Comparison of ENCODE assay signal across 8 mouse cellular contexts in the genomic region with DNA sequence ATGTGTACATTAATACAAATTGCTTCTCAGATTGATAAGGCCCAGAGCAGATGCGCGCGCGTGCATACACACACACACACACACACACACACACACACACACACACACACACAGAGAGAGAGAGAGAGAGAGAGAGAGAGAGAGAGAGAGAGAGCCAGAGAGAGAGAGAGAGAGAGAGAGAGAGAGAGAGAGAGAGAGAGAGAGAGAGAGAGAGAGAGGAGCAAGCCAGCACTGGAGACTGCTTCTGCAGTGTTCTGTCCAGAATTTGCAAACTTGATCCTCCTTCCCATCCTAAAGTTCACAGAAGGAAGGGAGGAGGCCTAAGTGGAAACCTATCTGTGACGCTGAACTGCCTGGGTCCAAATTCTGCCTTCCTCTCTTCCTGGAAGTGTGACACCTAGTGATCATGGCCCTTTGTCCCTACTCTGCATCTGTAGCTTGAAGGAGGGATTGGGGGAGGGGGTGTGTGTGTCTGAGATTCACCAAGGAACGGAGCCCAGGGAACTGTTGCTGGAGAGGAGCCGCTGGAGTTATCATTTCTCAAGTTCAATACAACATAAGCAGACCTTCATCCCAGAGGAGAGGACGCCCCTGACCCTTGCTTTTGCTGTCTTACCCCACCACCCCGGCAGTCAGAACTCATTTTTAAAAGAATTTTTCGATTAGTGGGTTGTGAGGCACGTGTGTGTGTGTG. TPM values are rescaled to one million over a fixed set of nuclear protein-coding genes. Genes with fewer than 3 reads are reported as not detected.
DNase-seq lines count a peak whose midpoint lies in the region; ATAC-seq and TF ChIP-seq lines count a peak whose summit lies in the region.

No protein-coding gene starts in this region.

- H3K9ac ChIP-seq in liver, adult 2 months (ENCODE audit: low read depth, low read length) = no peak overlapping the region
- H3K9ac ChIP-seq in hindbrain, embryonic 15.5 days = peak overlapping the region; percentile 80; the same call in 1 of the 2 replicates
- H3K9ac ChIP-seq in midbrain, postnatal 0 days (replicated peaks; ENCODE audit: low read length, poor library complexity, severe bottlenecking) = peak overlapping the region; percentile 75

- no peak for DNase-seq in liver, adult 2 months (ENCODE audit: extremely low read depth, low read depth, low spot score)
- no peak for DNase-seq in liver
- peak; percentile 68 for DNase-seq in midbrain, postnatal 0 days (ENCODE audit: low spot score)
- DNase-seq in natural killer cell, adult 2 months (ENCODE audit: low spot score in 2 of 2) = no peak
- DNase-seq in right cerebral cortex, postnatal 25 days = no peak
- DNase-seq in kidney, postnatal 25 days = no peak

- H3K79me2 ChIP-seq in liver, adult 2 months (ENCODE audit: control insufficient read depth, insufficient read depth, low read length) = no peaks in the 10 kb centered on the region

- peak overlapping the region; percentile 86 for H3K4me2 ChIP-seq in hindbrain, embryonic 15.5 days
- peak overlapping the region; percentile 87 for H3K4me2 ChIP-seq in midbrain, postnatal 0 days (ENCODE audit: low read depth, low read length, poor library complexity, severe bottlenecking)

- TF ChIP-seq CTCF in liver, adult 2 months (IDR thresholded peaks at IDR 0.05; ENCODE audit: low read depth, low read length) = no peak
- peak; percentile 49 for TF ChIP-seq CTCF in midbrain, postnatal 0 days (IDR thresholded peaks at IDR 0.05)

- ATAC-seq in hindbrain, embryonic 15.5 days (ENCODE audit: low FRiP score, low read depth) = peak; percentile 47
- peak; percentile 42 for ATAC-seq in midbrain, postnatal 0 days (ENCODE audit: low FRiP score)

- H3K9me3 ChIP-seq in hindbrain, embryonic 15.5 days = no peaks in the 10 kb centered on the region
- H3K9me3 ChIP-seq in midbrain, postnatal 0 days (ENCODE audit: low read length) = no peaks in the 10 kb centered on the region

- no peak for TF ChIP-seq POLR2A in liver, adult 2 months (IDR thresholded peaks at IDR 0.05; ENCODE audit: extremely low read depth, insufficient read depth, low read length)

- 47% methylated on average over 11 of the region's 11 CpGs for WGBS in liver, adult 2 months
- 27% methylated on average over 11 of the region's 11 CpGs for WGBS in hindbrain, embryonic 15.5 days
- WGBS in midbrain, postnatal 0 days = 33% methylated on average over 9 of the region's 11 CpGs

- H3K4me3 ChIP-seq in liver, adult 2 months (ENCODE audit: insufficient read depth, low read depth, low read length) = peak overlapping the region; percentile 73; the same call in 1 of the 2 replicates
- peak overlapping the region; percentile 16; the same call in 1 of the 2 replicates for H3K4me3 ChIP-seq in brown adipose tissue, adult 24 weeks (ENCODE audit: insufficient read depth, low read depth, low read length)
- H3K4me3 ChIP-seq in hindbrain, embryonic 15.5 days = peak overlapping the region; percentile 76
- H3K4me3 ChIP-seq in midbrain, postnatal 0 days (ENCODE audit: low read depth, low read length) = peak overlapping the region; percentile 70

- H3K4me1 ChIP-seq in liver, adult 2 months (ENCODE audit: control insufficient read depth, insufficient read depth, low read length) = peaks cover 2% of the 10 kb centered on the region; the same call in 1 of the 2 replicates
- peaks cover 3% of the 10 kb centered on the region; the same call in 1 of the 2 replicates for H3K4me1 ChIP-seq in brown adipose tissue, adult 24 weeks (ENCODE audit: control insufficient read depth, insufficient read depth, insufficient read length, low read length)
- peaks cover 25% of the 10 kb centered on the region for H3K4me1 ChIP-seq in hindbrain, embryonic 15.5 days (replicated peaks)
- H3K4me1 ChIP-seq in midbrain, postnatal 0 days (ENCODE audit: insufficient read depth, low read length) = peaks cover 9% of the 10 kb centered on the region

- H3K27me3 ChIP-seq in liver, adult 2 months (ENCODE audit: control insufficient read depth, insufficient read depth, low read length) = no peaks in the 10 kb centered on the region
- no peaks in the 10 kb centered on the region for H3K27me3 ChIP-seq in hindbrain, embryonic 15.5 days
- no peaks in the 10 kb centered on the region for H3K27me3 ChIP-seq in midbrain, postnatal 0 days (ENCODE audit: insufficient read depth, low read length)

- no peak overlapping the region for H3K27ac ChIP-seq in liver, adult 2 months (replicated peaks; ENCODE audit: insufficient read depth, low read depth, low read length)
- H3K27ac ChIP-seq in brown adipose tissue, adult 24 weeks (replicated peaks; ENCODE audit: low read depth, low read length) = no peak overlapping the region
- H3K27ac ChIP-seq in hindbrain, embryonic 15.5 days (replicated peaks) = peak overlapping the region; percentile 92
- peak overlapping the region; percentile 89 for H3K27ac ChIP-seq in midbrain, postnatal 0 days (ENCODE audit: low read depth, low read length)

- H3K36me3 ChIP-seq in liver, adult 2 months (ENCODE audit: control insufficient read depth, insufficient read depth, low read length) = no peaks in the 10 kb centered on the region
- H3K36me3 ChIP-seq in hindbrain, embryonic 15.5 days = no peaks in the 10 kb centered on the region
- no peaks in the 10 kb centered on the region for H3K36me3 ChIP-seq in midbrain, postnatal 0 days (ENCODE audit: insufficient read depth, low read length)

RNA-seq across cellular contexts. Expression of gene Gnb5, which starts 7.2 kb away (rescaled TPM):
- 0.74 and 1.1 TPM in 2 replicates for total RNA-seq in liver, adult 2 months (2014; rRNA removed)
- 0.45 and 0.78 TPM in 2 replicates for polyA plus RNA-seq in liver, adult 2 months (2012; rRNA removed)
- polyA plus RNA-seq in brown adipose tissue, adult 24 weeks (2012; ENCODE audit: insufficient read depth, insufficient read length, missing spikeins) = 21.2 and 27.0 TPM in 2 replicates
- polyA plus RNA-seq in hindbrain, embryonic 15.5 days (2015; fragmentation: Nextera tagmentation; extraction: Ambion mirVana) = 81.3 and 83.9 TPM in 2 replicates
- total RNA-seq in midbrain, postnatal 0 days (2014; rRNA removed) = 76.9 and 79.4 TPM in 2 replicates
- polyA plus RNA-seq in midbrain, postnatal 0 days (2015; fragmentation: Nextera tagmentation; extraction: Ambion mirVana) = 97.2 and 97.5 TPM in 2 replicates

RNA-seq across cellular contexts. Expression of gene Bcl2l10, which starts 34.3 kb away (rescaled TPM):
- total RNA-seq in liver, adult 2 months (2014; rRNA removed) = not detected in 2 replicates
- not detected in 2 replicates for polyA plus RNA-seq in liver, adult 2 months (2012; rRNA removed)
- not detected in 2 replicates for polyA plus RNA-seq in brown adipose tissue, adult 24 weeks (2012; ENCODE audit: insufficient read depth, insufficient read length, missing spikeins)
- polyA plus RNA-seq in hindbrain, embryonic 15.5 days (2015; fragmentation: Nextera tagmentation; extraction: Ambion mirVana) = not detected in 2 replicates
- total RNA-seq in midbrain, postnatal 0 days (2014; rRNA removed) = not detected in 2 replicates
- not detected in 2 replicates for polyA plus RNA-seq in midbrain, postnatal 0 days (2015; fragmentation: Nextera tagmentation; extraction: Ambion mirVana)

Comparison
In these comparisons a context has a peak if more than half of its experiments do, and no peak if none do; other contexts are left out.
1. H3K27ac ChIP-seq: peak in hindbrain, embryonic 15.5 days (single experiment) and midbrain, postnatal 0 days (single experiment); none in liver, adult 2 months (single experiment) and brown adipose tissue, adult 24 weeks (single experiment).
2. H3K4me3 ChIP-seq: peak in every context shown above with its lines; median percentile 76 in hindbrain, embryonic 15.5 days; 73 in liver, adult 2 months; 70 in midbrain, postnatal 0 days; 16 in brown adipose tissue, adult 24 weeks.
3. RNA of gene Gnb5, which starts 7.2 kb away (polyA plus RNA-seq): 97.2 to 97.5 TPM in midbrain, postnatal 0 days, 81.3 to 83.9 TPM in hindbrain, embryonic 15.5 days and 21.2 to 27.0 TPM in brown adipose tissue, adult 24 weeks; 0.45 to 0.78 TPM in liver, adult 2 months; every median in the first group is over 10 times any median in the second.